Mouse (Mus musculus): Measurements from ENCODE around the gene Apoa4. TPM values are rescaled to one million over a fixed set of nuclear protein-coding genes. Genes with fewer than 3 reads are reported as not detected.

Apoa4 gene
- total RNA-seq, 2 experiments from 2014 or later, result not detected

GRCm38 (mm10) chr9:46272070-46272469 lies 31.6 kb downstream of the Apoa4 start:
- no peak for DNase-seq (ENCODE audit: low spot score in 2 of 2)

GRCm38 (mm10) chr9:46272677-46273454 lies 32.4 kb downstream of the Apoa4 start, which contains the start of gene Zpr1:
Gene Zpr1 (plus strand): TSS chr9:46273064.
- peak; percentile 89 to 92 for DNase-seq (ENCODE audit: low spot score in 2 of 2)

- DNase-seq (ENCODE audit: low spot score in 2 of 2), result no peak
Observed at GRCm38 (mm10) chr9:46274494-46274893, 34.0 kb downstream of the Apoa4 start.

GRCm38 (mm10) chr9:46282631-46283436 lies 42.3 kb downstream of the Apoa4 start, which contains the start of gene Bud13:
Gene Bud13 (plus strand): TSS chr9:46283008.
- peak; percentile 87 to 93 for DNase-seq (ENCODE audit: low spot score in 2 of 2)

Other genes starting within 250 kb of the Apoa4 start
- 100 to 1,000 TPM; 237 to 239 TPM for gene Pafah1b2, start 228.0 kb upstream of the Apoa4 start, total RNA-seq (2021)
- gene Sik3, start 227.9 kb upstream of the Apoa4 start, total RNA-seq (2021), result 100 to 1,000 TPM; 143 to 147 TPM
- 1 to 10 TPM in 1 of 2 experiments, under 1 TPM in 1; 0.32 to 1.1 TPM for gene Apoa1, start 12.1 kb upstream of the Apoa4 start, total RNA-seq (2021)
- gene Apoc3, start 5.1 kb upstream of the Apoa4 start, total RNA-seq (2021), result 1 to 10 TPM in 1 of 2 experiments, under 1 TPM in 1; 0.84 to 1.2 TPM
- gene Apoa5, start 27.9 kb downstream of the Apoa4 start, total RNA-seq (2021), result not detected
- gene Zpr1, start 32.4 kb downstream of the Apoa4 start, total RNA-seq (2021), result 10 to 100 TPM; 35.8 to 39.5 TPM
- 10 to 100 TPM; 11.3 to 11.9 TPM for gene Bud13, start 42.3 kb downstream of the Apoa4 start, total RNA-seq (2021)
- gene 4931429L15Rik, start 79.3 kb downstream of the Apoa4 start, total RNA-seq (2021), result not detected

Data from layer of hippocampus, adult 18-20 months (tissue).